Mouse (Mus musculus) MEL (cell line): ENCODE data around the gene Slc16a6.

ENCODE experiments used
- CTCF ChIP-seq, 3 experiments: IDR thresholded peaks in 2 of 3; conservative IDR thresholded peaks in 1 of 3; 2 replicates each; pipeline ENCODE4 v1.5.1; 2011 to 2012; ENCODE audit warnings: low read length in 3 of 3, low read depth in 2 of 3, mild to moderate bottlenecking in 2 of 3, improper control_type of control experiment in 1 of 3, inconsistent platforms in 1 of 3, mixed read lengths in 1 of 3, moderate library complexity in 1 of 3; ENCODE audit not compliant: control insufficient read depth in 1 of 3, insufficient read depth in 1 of 3, poor library complexity in 1 of 3, severe bottlenecking in 1 of 3
- EP300 ChIP-seq, 2 experiments: IDR thresholded peaks; 2 replicates each; pipeline ENCODE4 v1.6.1; 2011; ENCODE audit warnings: improper control_type of control experiment in 2 of 2, low read length in 2 of 2, low read depth in 1 of 2, mild to moderate bottlenecking in 1 of 2
- ETS1 ChIP-seq: IDR thresholded peaks from 2 replicates; pipeline ENCODE4 v1.6.1; 2012; ENCODE audit warnings: low read depth, mild to moderate bottlenecking, inconsistent platforms, low read length, improper control_type of control experiment, moderate library complexity
- KAT2A ChIP-seq: conservative IDR thresholded peaks from 2 replicates; pipeline ENCODE4 v1.6.1; 2012; ENCODE audit warnings: low read depth, low read length, improper control_type of control experiment, inconsistent platforms
- POLR2A ChIP-seq, 2 experiments: IDR thresholded peaks; 2 replicates each; pipeline ENCODE4 v1.6.1; 2011 to 2012; ENCODE audit warnings: low read length in 2 of 2, mild to moderate bottlenecking in 2 of 2, control low read depth in 1 of 2, improper control_type of control experiment in 1 of 2, low read depth in 1 of 2, moderate library complexity in 1 of 2; ENCODE audit not compliant: control insufficient read depth in 1 of 2, insufficient read depth in 1 of 2, poor library complexity in 1 of 2
- TBP ChIP-seq: IDR thresholded peaks from 2 replicates; pipeline ENCODE4 v1.8.0; 2011; ENCODE audit warnings: low read depth, low read length, improper control_type of control experiment
- USF1 ChIP-seq: IDR thresholded peaks from 2 replicates; pipeline ENCODE4 v1.6.1; 2014; ENCODE audit warnings: low read depth, mild to moderate bottlenecking, inconsistent platforms, low read length, improper control_type of control experiment, moderate library complexity
- ZKSCAN1 ChIP-seq: IDR thresholded peaks from 2 replicates; pipeline ENCODE4 v1.6.1; 2012; ENCODE audit warnings: low read depth, mild to moderate bottlenecking, inconsistent platforms, low read length, improper control_type of control experiment, moderate library complexity

- TF ChIP-seq EP300 (IDR thresholded peaks at IDR 0.05; ENCODE audit: low read depth in 1 of 2, low read length in 2 of 2): no peak
- no peak for TF ChIP-seq POLR2A (IDR thresholded peaks at IDR 0.05; ENCODE audit: control insufficient read depth in 1 of 2, insufficient read depth in 1 of 2, low read depth in 1 of 2, low read length in 2 of 2, poor library complexity in 1 of 2)
- TF ChIP-seq TBP: no peak
- no peak for TF ChIP-seq USF1
- no peak for TF ChIP-seq CTCF (IDR thresholded peaks at IDR 0.05 in 2 of 3, conservative IDR thresholded peaks at IDR 0.05 in 1 of 3; ENCODE audit: control insufficient read depth in 1 of 3, insufficient read depth in 1 of 3, low read depth in 2 of 3, low read length in 3 of 3, poor library complexity in 1 of 3, severe bottlenecking in 1 of 3)
- no peak for TF ChIP-seq KAT2A
- no peak for TF ChIP-seq ZKSCAN1
- no peak for TF ChIP-seq ETS1
These were observed 21.7 kb upstream of the Slc16a6 start for GRCm38 (mm10) chr11:109494890-109495770.
